Mouse (Mus musculus) adipose tissue, adult 10 weeks (tissue): ENCODE results near the gene Fam111a. TPM values are rescaled to one million over a fixed set of nuclear protein-coding genes. Genes with fewer than 3 reads are reported as not detected.

ENCODE experiments used
- polyA plus RNA-seq: library from polyadenylated mRNA; stranded (reverse); fragments of 350-450 nt; fragmentation: Illumina TruSeq; extraction: RNeasy Lipid Tissue Mini Kit (QIAGEN cat#74804); gene quantifications from one replicate; pipeline ENCODE4 v1.2.3, GENCODE M21; 2014; ENCODE audit warnings: low read depth, low replicate concordance

Gene Fam111a
- polyA plus RNA-seq: 5.8 TPM

GRCm38 (mm10) chr19:12545440-12545839 lies at the start of gene Fam111a:
Gene Fam111a, plus strand, starts transcription at chr19:12545740.

GRCm38 (mm10) chr19:12501370-12502347 lies 43.9 kb upstream of the Fam111a start, which contains the start of gene Dtx4:
Gene Dtx4, minus strand, starts transcription at chr19:12501454.

GRCm38 (mm10) chr19:12599674-12600073 lies 54.1 kb downstream of the Fam111a start, which contains the start of gene Gm4952:
Gene Gm4952, plus strand, starts transcription at chr19:12599974.

GRCm38 (mm10) chr19:12633176-12633575 lies 87.6 kb downstream of the Fam111a start, which contains the start of gene Glyat:
Gene Glyat, plus strand, starts transcription at chr19:12633308.

Other genes starting within 250 kb of the Fam111a start
- not detected for gene Olfr1436, start 246.6 kb upstream of the Fam111a start, polyA plus RNA-seq
- not detected for gene Olfr1437, start 220.6 kb upstream of the Fam111a start, polyA plus RNA-seq
- not detected for gene Olfr1438-ps1, start 209.8 kb upstream of the Fam111a start, polyA plus RNA-seq
- gene Olfr1440, start 158.5 kb upstream of the Fam111a start, polyA plus RNA-seq: not detected
- not detected for gene Olfr1441, start 128.3 kb upstream of the Fam111a start, polyA plus RNA-seq
- not detected for gene Pfpl, start 117.8 kb upstream of the Fam111a start, polyA plus RNA-seq
- 28.1 TPM for gene Mpeg1, start 85.0 kb upstream of the Fam111a start, polyA plus RNA-seq
- gene Dtx4, start 44.3 kb upstream of the Fam111a start, polyA plus RNA-seq: 35.6 TPM
- gene Gm4952, start 54.2 kb downstream of the Fam111a start, polyA plus RNA-seq: not detected
- 0.79 TPM for gene Glyat, start 87.6 kb downstream of the Fam111a start, polyA plus RNA-seq
- not detected for gene Olfr1442, start 124.7 kb downstream of the Fam111a start, polyA plus RNA-seq
- not detected for gene Olfr1443, start 132.4 kb downstream of the Fam111a start, polyA plus RNA-seq
- gene Keg1, start 150.0 kb downstream of the Fam111a start, polyA plus RNA-seq: 1.5 TPM
- 1.4 TPM for gene Cntf, start 219.9 kb downstream of the Fam111a start, polyA plus RNA-seq